Mouse (Mus musculus) heart, postnatal 4 days (tissue): ENCODE measurements at regions not wholly inside any gene's neighbourhood (a gene's known extent, or its start where the extent isn't known, plus 50 kb on each side); places are given as distances from the start of the nearest gene placed in this dataset.
"Not testable (repeated sequence)": the region's sequence is repeated elsewhere in the genome, so short reads cannot be mapped to it uniquely, and the experiment has no call there.

Experiments
- DNase-seq: peaks from one replicate; pipeline ENCODE4 v3.0.0; 2021

DNA sequence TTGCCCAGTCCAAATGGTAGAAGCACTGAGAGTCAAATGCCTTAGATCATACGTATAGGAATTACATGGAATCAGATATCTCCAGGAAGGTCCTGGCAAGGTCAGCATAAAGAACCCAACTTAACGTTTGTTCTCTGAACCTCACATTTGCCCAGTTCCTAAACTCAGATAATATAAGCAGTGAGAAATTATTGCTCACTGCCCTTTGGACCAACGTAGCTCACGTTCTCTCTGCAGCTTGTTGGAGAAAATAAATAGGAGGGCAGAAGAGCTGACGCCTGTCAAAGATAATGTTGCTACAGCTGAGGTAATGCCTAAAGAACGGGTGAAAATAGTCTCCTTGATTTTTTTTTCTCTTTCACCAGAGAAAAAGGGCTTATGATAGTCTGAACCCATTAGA is 595.1 kb upstream of the Cdh5 start:
- no peak for DNase-seq

DNA sequence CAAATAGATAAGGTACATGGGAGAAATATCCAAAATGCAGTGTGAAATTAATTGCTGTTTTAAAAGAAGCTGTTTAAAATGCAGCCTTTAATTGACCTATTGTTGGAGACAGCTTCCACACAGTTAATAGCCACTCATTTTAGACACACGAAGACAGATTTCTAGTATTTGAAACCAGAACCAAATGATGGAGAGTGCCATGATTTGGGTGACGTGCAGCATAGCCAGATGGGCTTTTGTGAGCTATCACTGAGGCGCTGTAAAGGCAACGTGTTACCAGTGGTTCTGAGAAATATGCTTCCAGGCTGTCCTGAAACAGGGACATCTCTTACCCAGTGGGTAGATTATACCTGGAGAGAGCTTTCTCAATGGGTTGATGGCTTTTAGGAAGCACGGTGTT is 594.4 kb upstream of the Cdh5 start:
- no peak for DNase-seq

DNA sequence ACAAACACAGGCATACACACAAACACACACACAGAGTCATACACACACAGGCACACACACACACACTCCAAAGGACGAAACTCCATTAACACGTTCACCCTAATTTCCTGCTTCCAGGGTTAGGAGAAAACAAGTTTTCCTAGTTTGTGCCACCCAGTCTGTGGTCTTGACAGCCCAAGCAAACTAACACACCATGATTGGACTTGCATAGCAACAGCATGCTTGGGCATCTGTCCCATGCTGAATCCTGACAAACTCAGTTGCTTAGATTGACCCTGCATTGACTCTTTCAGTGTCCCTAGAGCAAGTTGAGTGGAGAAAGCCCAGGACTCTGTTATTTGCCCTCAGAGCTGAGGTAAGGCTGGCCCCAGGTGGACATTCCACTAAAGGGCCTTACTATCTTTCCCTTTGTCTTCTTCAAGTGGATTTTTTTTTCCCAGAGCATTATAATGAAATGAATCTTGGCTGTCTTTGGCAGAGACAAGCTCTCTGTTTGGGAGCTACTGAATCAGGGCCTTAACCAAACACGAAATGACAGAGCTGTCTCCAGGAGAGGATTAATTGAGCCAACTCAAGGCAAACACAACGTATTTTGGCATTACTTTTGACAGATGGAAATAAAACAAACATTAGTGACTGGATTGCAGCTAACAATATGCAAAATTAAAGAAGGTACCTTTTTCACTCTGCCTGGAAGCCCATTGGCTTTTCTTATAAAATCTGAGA is 581.1 kb upstream of the Cdh5 start:
- no peak for DNase-seq

DNA sequence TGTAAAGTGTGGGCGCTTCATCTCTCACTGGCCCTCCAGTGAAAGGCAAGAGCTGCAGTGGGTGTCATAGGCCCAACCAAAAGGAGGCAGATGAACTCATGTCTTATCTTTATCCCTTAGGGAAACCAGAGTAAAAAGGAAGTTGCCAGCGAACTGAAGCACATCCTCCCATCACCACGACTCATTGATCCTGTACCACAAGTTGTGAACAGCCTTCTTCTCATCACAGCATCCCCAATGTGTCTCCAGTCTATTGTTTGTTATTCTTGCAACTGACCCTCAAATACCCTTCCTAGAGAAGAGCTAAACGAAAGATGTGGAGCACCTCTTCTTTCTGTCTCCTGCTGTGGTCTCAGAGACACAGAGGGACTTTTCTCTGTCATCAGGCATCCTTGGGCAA is 570.5 kb upstream of the Cdh5 start:
- no peak for DNase-seq

DNA sequence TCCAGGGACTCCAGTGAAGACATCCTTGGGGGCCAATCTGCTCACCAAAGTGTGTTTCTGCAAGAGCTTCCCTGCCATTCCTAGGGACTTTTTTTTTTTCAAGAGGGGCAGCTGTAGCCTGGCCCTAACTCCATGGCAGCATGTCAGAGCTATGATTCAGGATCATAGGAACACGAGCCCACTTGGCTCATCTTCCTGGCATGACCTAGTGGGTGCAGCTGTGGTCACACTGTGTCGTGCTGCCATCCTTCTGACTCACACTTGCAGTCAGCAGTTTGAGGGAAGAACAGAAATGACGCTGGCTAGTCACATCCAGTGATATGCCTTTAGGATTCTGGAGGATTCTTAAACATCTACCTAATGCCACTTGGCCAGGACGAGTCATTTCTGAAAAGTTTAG is 566.5 kb upstream of the Cdh5 start:
- DNase-seq, result no peak

DNA sequence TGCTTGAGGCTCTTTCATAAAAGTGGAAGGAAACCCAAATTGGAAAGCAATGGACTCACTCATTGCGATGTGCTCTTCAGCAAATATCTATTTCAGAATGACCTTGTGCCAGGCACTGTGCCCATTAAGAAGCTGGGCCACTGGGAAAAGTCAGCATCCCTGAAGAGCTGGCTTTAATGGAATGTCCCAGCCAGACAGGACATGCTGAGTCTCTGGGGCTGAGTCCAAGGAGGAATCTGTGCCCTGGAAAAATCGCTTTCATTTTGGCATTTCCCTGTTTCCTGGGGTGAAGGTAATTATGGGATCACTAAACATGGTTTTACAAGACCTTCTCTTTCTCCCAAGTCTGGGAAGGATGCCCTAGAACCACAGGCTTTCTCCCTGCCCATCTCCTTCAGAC is 564.6 kb upstream of the Cdh5 start:
- no peak for DNase-seq

DNA sequence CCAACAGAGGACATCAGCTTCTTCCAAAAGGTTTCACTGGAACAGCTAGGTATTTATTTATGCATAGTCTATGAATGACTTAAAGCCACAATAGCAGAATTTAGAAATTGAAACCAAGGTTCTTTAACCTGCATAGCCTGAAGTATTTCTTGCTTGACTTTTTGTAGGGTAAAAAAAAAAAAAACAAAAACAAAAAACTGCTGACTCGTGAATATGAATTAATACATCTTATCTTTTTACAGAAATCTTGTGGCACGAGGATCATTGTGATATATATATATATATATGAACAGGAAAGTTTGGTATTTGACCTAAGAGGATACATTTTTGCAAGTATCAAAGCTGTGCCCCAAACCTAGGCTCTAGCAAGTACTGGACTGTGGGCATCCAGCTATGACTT is 559.5 kb upstream of the Cdh5 start:
- DNase-seq, result no peak

DNA sequence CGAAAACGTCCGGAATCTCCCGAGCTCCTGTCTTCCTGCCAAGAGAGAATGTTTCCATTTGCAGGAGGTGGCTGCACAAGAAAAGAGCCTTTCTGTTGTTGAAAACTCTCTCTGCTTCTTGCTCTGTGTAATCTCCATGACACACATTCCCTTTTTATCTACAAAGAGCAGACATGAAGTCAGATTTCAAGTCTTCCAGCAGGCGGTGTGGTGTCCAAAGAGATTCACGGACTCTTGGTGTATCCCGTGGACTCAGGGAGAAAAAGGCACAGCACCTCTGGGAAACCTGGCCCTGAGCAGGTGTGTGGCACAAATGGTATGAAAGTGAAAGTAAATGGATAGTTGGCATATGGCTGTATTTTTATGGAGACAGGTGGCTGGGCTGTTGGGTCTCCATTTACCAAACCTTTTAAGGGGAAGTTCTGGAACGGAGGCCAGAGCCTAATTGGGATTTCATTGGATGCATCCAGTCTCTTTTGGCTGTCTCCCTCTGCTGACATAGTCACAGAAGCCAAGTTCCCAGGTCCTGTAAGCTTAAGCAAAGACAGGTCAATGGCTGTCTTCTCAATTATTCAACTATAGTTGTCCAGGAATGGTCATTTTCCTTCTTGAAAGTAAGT is 549.4 kb upstream of the Cdh5 start:
- DNase-seq, result no peak

DNA sequence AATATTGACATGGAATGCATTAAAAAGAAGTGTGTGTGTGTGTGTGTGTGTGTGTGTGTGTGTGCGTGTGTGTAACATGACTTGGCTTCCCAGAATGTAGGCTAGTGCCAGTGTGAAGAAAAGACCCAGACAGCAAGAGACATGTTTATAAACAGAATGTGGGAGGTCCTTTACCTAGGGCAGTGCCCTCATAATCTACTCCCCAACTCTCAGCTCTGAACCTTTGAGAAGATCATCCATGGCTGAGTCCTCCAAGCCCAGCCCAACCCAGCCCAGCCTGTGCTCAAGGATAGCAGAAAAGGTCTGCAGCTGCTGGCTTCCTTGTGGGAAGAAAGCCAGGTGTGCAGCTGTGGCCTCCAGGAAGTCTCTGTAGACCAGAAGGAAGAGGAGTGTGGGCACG is 539.8 kb upstream of the Cdh5 start:
- DNase-seq, result no peak

DNA sequence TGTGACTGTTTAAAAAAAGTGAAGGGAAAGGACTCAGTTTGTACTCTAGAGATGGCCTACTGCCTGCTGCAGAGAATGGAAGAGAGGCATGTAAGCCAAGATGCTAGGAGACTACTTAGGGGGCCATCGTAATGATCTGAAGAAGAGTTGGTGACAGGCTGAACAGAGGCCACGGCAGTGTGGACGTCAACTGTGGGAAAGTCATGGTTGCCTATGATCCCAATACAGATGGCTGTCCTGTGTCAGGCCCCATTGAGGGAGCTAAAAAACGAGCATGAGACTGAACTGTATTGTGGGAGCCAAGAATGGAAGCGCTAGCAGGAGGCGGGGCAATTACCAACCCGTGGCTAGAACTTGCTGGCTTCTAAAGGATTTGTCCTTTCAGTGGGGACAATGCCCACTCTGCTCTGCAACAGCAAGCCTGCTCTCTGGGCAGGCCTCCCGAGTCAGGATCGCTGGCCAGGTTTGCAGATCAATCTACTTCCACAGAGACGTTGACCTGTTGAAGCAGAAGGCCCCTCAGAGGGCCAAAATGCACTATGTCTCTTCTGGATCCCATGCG is 530.5 kb upstream of the Cdh5 start:
- DNase-seq, result no peak

DNA sequence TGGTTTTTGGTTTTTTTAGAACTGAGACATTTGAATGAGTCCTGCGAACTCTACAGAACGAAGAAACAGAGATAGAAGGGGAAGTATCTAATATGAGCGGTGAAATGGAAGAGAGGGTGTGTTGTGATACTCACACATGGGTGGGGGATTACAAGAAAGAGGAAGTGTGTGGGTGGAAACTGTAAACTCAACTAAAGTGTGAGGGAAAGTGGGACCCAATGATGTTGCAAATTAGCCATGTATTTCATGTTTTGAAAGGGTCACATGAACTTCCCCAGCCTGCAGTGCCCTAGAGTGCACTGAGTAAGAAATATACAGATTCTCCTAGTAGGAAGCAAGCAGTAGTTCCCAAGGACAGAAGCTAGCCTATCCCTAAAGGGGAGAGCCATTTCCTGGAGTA is 524.3 kb upstream of the Cdh5 start:
- DNase-seq, result no peak

DNA sequence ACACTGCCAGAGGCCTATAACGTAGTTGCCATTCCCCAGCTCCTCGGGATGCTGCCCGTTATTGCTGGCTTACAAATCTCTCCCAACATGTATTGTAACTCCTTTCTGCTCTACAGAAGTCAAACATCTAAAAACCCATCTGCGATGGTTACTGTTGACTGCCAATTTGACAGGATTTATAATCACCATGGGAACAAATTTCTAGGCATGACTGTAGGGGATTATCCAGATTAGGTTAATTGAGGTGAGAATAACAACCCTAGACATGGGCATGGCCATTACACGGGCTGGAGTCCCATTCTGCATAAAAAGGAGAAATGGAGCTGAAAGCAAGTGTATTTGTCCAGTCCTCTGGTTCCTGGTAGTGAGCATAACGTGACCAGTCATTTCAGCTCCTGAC is 523.4 kb upstream of the Cdh5 start:
- DNase-seq, result no peak

DNA sequence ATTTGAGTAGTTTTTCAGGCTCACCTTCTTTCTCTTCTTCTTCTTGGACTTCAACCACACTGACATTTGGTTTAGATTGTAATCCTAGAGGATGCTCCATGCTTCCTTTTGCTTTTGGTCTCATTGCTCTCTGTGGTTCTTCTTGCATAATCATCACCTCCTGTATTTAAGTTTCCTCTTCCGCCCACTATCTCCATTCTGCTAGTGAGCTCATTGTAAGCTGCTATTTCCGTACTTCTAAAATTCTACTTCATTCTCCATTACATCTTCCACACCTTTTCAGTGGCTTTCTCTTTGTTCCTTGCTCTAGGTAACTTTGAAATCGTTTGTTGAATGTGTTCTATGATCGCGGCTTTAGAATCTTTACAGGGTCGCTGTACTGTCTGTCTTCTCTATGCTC is 493.1 kb upstream of the Cdh5 start:
- no peak for DNase-seq

DNA sequence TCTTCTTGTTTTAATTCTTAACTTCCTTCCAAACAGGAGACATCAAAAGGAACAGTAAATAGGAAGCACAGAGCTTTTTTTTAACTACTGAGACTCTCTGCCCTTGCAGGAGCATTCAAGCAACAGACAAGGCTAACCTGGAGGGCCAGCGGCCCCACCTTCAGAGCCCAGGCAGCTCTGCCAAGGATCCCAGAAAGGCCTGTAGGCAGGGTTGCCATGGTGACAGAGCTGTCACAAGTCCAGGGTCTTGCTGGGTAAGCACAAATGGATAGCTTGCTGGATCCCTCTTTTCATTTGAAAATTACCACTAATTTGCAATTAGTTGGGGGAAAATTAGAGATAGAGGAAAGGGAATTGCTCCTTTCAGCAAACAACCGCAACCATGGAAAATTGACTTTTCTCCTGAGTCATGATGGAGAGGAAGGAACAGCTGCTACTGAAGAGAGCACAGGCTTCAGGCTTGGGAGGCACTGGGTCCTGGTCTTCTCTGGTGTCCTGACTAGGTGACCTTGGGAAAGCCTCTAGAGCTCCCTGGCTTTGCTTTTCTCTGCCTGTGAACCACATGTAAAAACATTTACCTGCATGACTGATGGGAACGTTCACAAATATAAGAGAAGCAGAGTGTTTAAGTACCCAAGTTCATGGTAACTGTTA is 477.5 kb upstream of the Cdh5 start:
- DNase-seq, result no peak

DNA sequence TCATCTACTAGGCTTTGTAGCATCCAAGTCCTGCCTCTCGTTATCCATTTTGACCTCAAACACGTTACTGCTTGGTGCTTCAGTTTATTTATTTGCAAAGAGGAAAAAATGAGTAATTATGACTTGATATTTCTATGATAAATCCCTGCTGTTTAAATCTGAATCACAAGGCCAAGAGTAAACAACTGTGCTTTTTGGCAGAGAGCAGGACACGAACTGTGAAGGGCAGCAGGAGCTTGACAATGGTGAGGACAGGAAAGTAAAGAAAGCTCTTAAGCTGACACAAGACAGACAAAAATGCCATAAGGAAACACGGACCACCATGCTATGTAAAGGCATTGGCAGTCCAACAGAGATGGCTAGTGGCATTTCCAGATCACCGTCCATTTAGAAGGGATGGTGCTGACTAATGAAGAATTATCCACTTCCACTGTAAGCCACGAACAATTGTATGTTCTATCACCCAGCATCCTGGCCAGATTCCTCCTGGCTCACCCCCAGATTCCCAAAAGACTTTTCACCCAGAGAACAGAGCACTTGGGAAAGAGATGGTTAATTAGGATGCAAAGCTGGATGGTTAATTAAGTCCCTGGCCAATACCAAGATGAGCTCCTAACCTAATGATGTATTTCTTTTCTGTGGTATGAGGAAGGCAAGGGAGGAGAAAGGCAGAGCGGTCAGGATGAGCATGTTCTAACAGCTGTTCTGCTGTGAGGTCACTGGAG is 476.1 kb upstream of the Cdh5 start:
- DNase-seq, result no peak

DNA sequence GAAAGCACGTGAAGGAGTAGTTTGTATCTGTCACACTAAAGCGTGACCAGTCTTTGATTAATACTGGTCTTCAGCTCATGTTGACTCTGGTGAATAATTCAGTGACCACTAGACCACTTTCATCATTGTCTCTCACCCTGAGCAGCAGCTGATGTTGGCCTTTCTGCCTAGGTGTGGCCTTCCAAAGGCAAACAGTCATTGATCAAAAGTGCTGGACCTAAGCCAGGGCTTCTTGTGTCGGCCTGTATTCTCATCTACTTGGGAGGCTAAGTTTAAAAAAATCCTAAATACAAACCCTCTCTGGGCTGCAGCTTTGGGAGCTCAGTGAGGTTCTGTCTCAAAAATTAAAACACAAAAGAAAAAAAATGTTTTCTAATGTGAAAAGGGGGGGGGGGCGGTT is 475.0 kb upstream of the Cdh5 start:
- DNase-seq, result no peak

DNA sequence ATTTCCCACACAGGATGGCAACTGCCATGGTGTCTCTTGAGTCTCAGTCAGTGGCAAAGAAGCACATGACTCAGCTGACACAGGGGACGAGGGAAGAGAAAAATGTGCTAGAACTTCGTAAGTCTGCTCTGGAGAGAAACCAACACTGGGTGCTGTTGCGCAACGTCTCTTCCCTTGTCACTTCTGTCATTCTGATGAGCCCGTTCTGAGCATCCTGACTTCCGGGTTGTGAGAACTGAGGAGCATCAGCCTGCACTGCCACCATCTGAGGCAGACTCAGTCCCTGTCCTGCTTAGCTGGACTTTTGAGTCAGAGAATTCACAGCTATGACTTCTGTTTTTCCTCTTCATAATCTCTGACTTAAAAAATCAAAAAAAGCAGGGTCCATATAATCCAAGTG is 468.9 kb upstream of the Cdh5 start:
- DNase-seq, result no peak

DNA sequence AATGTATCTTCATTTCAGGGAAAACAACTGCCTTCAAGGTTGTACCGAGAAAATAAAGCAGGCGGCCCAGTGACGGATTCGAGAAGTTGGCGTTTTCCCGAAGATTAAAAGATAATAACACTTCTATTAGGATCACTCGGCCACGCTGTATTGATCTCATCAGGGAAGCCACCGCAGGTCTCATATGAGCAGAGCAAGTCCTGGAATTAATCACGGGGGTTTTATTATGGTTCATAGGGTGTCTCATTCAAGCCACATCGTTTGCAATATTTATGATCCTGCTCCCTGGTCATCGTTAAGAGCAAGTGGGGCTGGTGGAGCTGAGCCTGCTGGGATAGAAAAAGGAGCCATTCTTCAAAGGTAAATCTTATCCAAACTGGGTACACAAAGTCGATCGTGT is 466.5 kb upstream of the Cdh5 start:
- no peak for DNase-seq

DNA sequence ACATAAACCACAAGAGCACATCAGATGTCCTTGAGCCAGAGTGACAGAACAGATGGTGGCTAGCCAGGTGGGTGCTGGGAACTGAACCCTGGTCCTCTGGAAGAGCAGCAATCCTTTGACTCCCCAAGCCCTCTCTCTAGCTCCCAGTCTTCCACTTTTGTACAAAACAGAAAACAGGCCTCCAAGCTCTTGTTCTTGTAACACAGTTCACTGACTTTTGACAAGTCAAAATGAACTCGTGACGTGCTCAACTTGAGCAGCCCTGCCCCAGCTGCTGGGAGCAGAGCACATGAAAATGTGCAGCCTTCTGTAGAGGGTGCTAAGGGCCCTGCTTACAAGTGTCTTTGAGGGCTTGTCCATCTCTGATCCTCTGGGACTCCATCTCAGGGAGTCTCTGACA is 457.8 kb upstream of the Cdh5 start:
- DNase-seq, result no peak

DNA sequence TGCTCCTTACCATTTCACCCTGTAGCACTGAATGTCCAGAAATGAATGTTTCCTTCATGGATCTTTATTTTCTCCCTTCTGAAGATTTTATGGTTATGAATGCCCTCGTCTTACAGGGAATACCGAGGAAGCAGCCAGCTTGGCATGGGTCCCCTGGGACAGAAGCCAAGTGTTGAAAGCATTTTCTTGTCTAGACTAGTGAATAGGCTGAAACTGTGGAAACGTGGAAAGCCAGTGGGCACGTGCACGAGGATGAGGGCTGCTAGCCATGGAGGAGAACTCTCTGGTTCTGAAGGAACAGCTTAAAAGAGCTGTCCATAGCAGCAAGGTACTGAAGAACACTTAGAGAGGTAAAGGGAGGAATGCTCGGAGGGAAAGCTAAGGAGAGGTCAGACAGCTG is 457.3 kb upstream of the Cdh5 start:
- DNase-seq, result peak; percentile 15

DNA sequence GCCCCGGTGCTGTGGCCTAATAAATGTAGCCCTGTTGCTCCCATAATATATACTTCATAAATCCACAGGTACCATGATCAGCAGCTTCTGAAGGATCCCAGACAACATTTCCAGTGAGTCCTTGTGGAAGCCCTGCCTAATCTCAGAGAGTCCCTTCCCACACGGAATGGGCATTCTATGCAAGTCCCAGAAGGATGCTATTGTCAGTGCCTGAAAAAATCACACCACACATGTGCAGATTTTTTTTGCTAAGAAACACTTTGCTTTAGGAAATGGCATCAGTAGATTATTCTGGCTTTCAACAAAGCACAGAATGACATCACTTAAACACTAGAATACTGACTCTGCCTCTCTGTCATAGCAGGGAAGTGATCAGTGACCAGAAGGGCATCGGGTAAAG is 456.6 kb upstream of the Cdh5 start:
- no peak for DNase-seq

DNA sequence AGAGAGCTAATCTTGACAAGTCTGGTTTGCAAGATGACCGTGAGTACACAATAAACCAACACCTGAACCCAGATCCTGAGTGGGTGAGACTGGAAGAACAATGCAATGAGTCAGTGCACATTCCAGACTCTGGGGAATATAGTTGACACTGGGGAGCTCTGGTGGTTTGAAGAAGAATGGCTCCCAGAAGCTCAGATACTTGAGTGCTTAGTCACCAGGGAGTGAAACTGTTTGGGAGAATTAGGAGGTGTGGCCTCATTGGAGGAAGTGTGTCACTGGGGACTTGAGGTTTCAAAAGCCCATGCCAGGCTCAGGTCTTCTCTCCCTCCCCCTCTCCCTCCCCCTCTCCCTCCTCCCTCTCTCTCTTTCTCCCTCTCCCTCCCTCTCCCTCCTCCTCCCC is 436.6 kb upstream of the Cdh5 start:
- DNase-seq, result no peak

DNA sequence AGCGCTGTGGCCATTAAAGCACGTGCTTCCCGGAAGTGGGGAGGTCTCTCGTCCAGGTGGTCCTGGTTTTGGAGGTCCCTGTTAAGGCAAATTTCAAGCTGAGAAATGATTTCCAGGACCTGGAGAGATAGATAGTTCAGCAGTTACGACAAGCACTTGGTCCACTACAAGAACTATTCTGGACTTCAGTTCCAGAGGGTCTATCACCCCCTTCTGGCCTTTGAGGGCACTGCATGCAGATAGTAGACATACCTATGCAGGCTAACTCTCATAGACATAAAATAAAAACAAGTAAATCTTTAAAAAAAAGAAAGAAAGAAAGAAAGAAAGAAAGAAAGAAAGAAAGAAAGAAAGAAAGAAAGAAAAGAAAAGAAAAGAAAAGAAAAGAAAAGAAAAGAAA is 415.2 kb upstream of the Cdh5 start:
- DNase-seq, result not testable (repeated sequence)
